Mouse (Mus musculus) midbrain, embryonic 12.5 days (tissue): Measurements from ENCODE around the gene Il6st. TPM values are rescaled to one million over a fixed set of nuclear protein-coding genes. Genes with fewer than 3 reads are reported as not detected.
A peak's percentile ranks its signal among the peaks of the same experiment; 100 is the strongest.

ENCODE experiments used
- ATAC-seq: fragments of 200-750 bp; cut with Nextera tagmentation; 2 replicates; pipeline ENCODE4 v1.8.0; 2017; ENCODE audit warnings: low read depth, moderate TSS enrichment, moderate library complexity; ENCODE audit not compliant: low FRiP score
- H3K27ac ChIP-seq: fragments of 300-500 bp; sonication (generic); replicated peaks from 2 replicates; pipeline ENCODE4 v1.5.1; 2016; ENCODE audit warnings: mild to moderate bottlenecking
- H3K27me3 ChIP-seq: fragments of 300-500 bp; sonication (generic); 2 replicates; pipeline ENCODE4 v1.6.1; 2016; ENCODE audit warnings: mild to moderate bottlenecking
- H3K36me3 ChIP-seq: fragments of 300-500 bp; sonication (generic); 2 replicates; pipeline ENCODE4 v1.6.1; 2016
- H3K4me1 ChIP-seq: fragments of 300-500 bp; sonication (generic); 2 replicates; pipeline ENCODE4 v1.6.1; 2016
- H3K4me2 ChIP-seq: fragments of 300-500 bp; sonication (generic); replicated peaks from 2 replicates; pipeline ENCODE4 v1.6.1; 2016; ENCODE audit warnings: mild to moderate bottlenecking, moderate library complexity
- H3K4me3 ChIP-seq: fragments of 300-500 bp; sonication (generic); 2 replicates; pipeline ENCODE4 v1.5.1; 2016; ENCODE audit warnings: mild to moderate bottlenecking
- H3K9ac ChIP-seq: fragments of 300-500 bp; sonication (generic); replicated peaks from 2 replicates; pipeline ENCODE4 v1.6.1; 2016; ENCODE audit warnings: mild to moderate bottlenecking, moderate library complexity
- H3K9me3 ChIP-seq: fragments of 300-500 bp; sonication (generic); 2 replicates; pipeline ENCODE4 v1.6.1; 2016; ENCODE audit warnings: mild to moderate bottlenecking
- WGBS: fragments of 180-500 bp; shearing (Covaris S2); methylation state at CpG from one replicate; pipeline ENCODE4 v1.1.7; 2016; 5-methylcytosine and 5-hydroxymethylcytosine counted together
- polyA plus RNA-seq: library from polyadenylated mRNA; unstranded; fragments of >200 nt; fragmentation: Nextera tagmentation; extraction: Ambion mirVana; gene quantifications from 2 replicates; pipeline ENCODE4 v1.2.1, GENCODE M21; 2016

Gene Il6st
- polyA plus RNA-seq, 1 experiment from 2014 or later, result 39.5 TPM

GRCm38 (mm10) chr13:112457366-112457765, 6.5 kb upstream of the Il6st start:
- no peak for ATAC-seq
- no peaks in the 10 kb centered on the region for H3K4me1 ChIP-seq
- no peak overlapping the region for H3K9ac ChIP-seq
- H3K27me3 ChIP-seq, result no peaks in the 10 kb centered on the region
- WGBS, result 85% methylated on average over 6 of the region's 6 CpGs
- H3K36me3 ChIP-seq, result no peaks in the 10 kb centered on the region
- no peak overlapping the region for H3K27ac ChIP-seq
- no peaks in the 10 kb centered on the region for H3K9me3 ChIP-seq
- no peak overlapping the region for H3K4me3 ChIP-seq
- no peak overlapping the region for H3K4me2 ChIP-seq

GRCm38 (mm10) chr13:112458016-112458415, 5.9 kb upstream of the Il6st start:
- WGBS, result 84% methylated on average over 4 of the region's 4 CpGs
- H3K27me3 ChIP-seq, result no peaks in the 10 kb centered on the region
- no peaks in the 10 kb centered on the region for H3K4me1 ChIP-seq
- no peak overlapping the region for H3K27ac ChIP-seq
- no peak overlapping the region for H3K9ac ChIP-seq
- H3K9me3 ChIP-seq, result no peaks in the 10 kb centered on the region
- no peak for ATAC-seq
- no peaks in the 10 kb centered on the region for H3K36me3 ChIP-seq
- H3K4me3 ChIP-seq, result no peak overlapping the region
- no peak overlapping the region for H3K4me2 ChIP-seq

- Histone ChIP-seq H3K4me2 (no peak overlapping the region), H3K9ac (no peak overlapping the region), H3K36me3 (no peaks in the 10 kb centered on the region), H3K27ac (no peak overlapping the region), H3K9me3 (no peaks in the 10 kb centered on the region), H3K4me3 (no peak overlapping the region), H3K27me3 (no peaks in the 10 kb centered on the region), H3K4me1 (peaks cover 4% of the 10 kb centered on the region; the same call in 1 of the 2 replicates)
- no peak for ATAC-seq
- WGBS, result 90% methylated on average over 11 of the region's 11 CpGs
Observed at GRCm38 (mm10) chr13:112458435-112459018, 5.3 kb upstream of the Il6st start.

GRCm38 (mm10) chr13:112459956-112460355, 3.9 kb upstream of the Il6st start:
- Histone ChIP-seq H3K4me3 (no peak overlapping the region), H3K27ac (no peak overlapping the region), H3K27me3 (no peaks in the 10 kb centered on the region), H3K9ac (no peak overlapping the region), H3K4me2 (no peak overlapping the region), H3K9me3 (no peaks in the 10 kb centered on the region), H3K4me1 (peaks cover 10% of the 10 kb centered on the region), H3K36me3 (no peaks in the 10 kb centered on the region)
- WGBS, result 85% methylated on average over 6 of the region's 6 CpGs
- no peak for ATAC-seq

GRCm38 (mm10) chr13:112462411-112462987, 1.4 kb upstream of the Il6st start:
- H3K9me3 ChIP-seq, result no peaks in the 10 kb centered on the region
- no peak overlapping the region for H3K27ac ChIP-seq
- no peaks in the 10 kb centered on the region for H3K36me3 ChIP-seq
- no peak overlapping the region for H3K9ac ChIP-seq
- H3K4me2 ChIP-seq, result no peak overlapping the region
- ATAC-seq, result no peak
- H3K27me3 ChIP-seq, result no peaks in the 10 kb centered on the region
- H3K4me1 ChIP-seq, result peaks cover 12% of the 10 kb centered on the region
- WGBS, result 43% methylated on average over 6 of the region's 6 CpGs
- no peak overlapping the region for H3K4me3 ChIP-seq

- H3K4me3 ChIP-seq, result peak overlapping the region; percentile 76
- H3K4me2 ChIP-seq, result peak overlapping the region; percentile 69
- no peaks in the 10 kb centered on the region for H3K27me3 ChIP-seq
- peak overlapping the region; percentile 82 for H3K9ac ChIP-seq
- peak overlapping the region; percentile 67 for H3K27ac ChIP-seq
- H3K4me1 ChIP-seq, result peaks cover 12% of the 10 kb centered on the region
- peak; percentile 76 for ATAC-seq
- 2% methylated on average over 17 of the region's 17 CpGs for WGBS
- no peaks in the 10 kb centered on the region for H3K36me3 ChIP-seq
- H3K9me3 ChIP-seq, result no peaks in the 10 kb centered on the region
Observed at GRCm38 (mm10) chr13:112463337-112463802, 500 bp upstream of the Il6st start.

GRCm38 (mm10) chr13:112464626-112465287, 887 bp downstream of the Il6st start:
- H3K27ac ChIP-seq, result no peak overlapping the region
- H3K9ac ChIP-seq, result peak overlapping the region; percentile 82
- H3K36me3 ChIP-seq, result no peaks in the 10 kb centered on the region
- no peaks in the 10 kb centered on the region for H3K9me3 ChIP-seq
- peak overlapping the region; percentile 69 for H3K4me2 ChIP-seq
- ATAC-seq, result no peak
- peaks cover 12% of the 10 kb centered on the region for H3K4me1 ChIP-seq
- WGBS, result 6% methylated on average over 18 of the region's 18 CpGs
- H3K4me3 ChIP-seq, result peak overlapping the region; percentile 76
- no peaks in the 10 kb centered on the region for H3K27me3 ChIP-seq

GRCm38 (mm10) chr13:112465585-112465984, 1.7 kb downstream of the Il6st start:
- no peaks in the 10 kb centered on the region for H3K27me3 ChIP-seq
- H3K4me1 ChIP-seq, result peaks cover 12% of the 10 kb centered on the region
- H3K27ac ChIP-seq, result no peak overlapping the region
- no peaks in the 10 kb centered on the region for H3K9me3 ChIP-seq
- no peak overlapping the region for H3K9ac ChIP-seq
- H3K4me2 ChIP-seq, result 0 out of 2 replicates have a peak overlapping the region, but pooled peaks have one; percentile 7
- H3K4me3 ChIP-seq, result no peak overlapping the region
- WGBS, result 63% methylated on average over 2 of the region's 2 CpGs
- no peak for ATAC-seq
- no peaks in the 10 kb centered on the region for H3K36me3 ChIP-seq

GRCm38 (mm10) chr13:112466136-112466945, 2.5 kb downstream of the Il6st start:
- WGBS, result 87% methylated on average over 19 of the region's 19 CpGs
- Histone ChIP-seq H3K9me3 (no peaks in the 10 kb centered on the region), H3K36me3 (no peaks in the 10 kb centered on the region), H3K27me3 (no peaks in the 10 kb centered on the region), H3K27ac (no peak overlapping the region), H3K4me2 (no peak overlapping the region), H3K4me1 (peaks cover 12% of the 10 kb centered on the region), H3K4me3 (no peak overlapping the region), H3K9ac (no peak overlapping the region)
- ATAC-seq, result no peak

GRCm38 (mm10) chr13:112466946-112467255, 3.0 kb downstream of the Il6st start:
- Histone ChIP-seq H3K27ac (no peak overlapping the region), H3K4me3 (no peak overlapping the region), H3K9ac (no peak overlapping the region), H3K27me3 (no peaks in the 10 kb centered on the region), H3K4me1 (peaks cover 12% of the 10 kb centered on the region), H3K9me3 (no peaks in the 10 kb centered on the region), H3K4me2 (no peak overlapping the region), H3K36me3 (no peaks in the 10 kb centered on the region)
- no peak for ATAC-seq
- 92% methylated on average over 3 of the region's 3 CpGs for WGBS

GRCm38 (mm10) chr13:112467384-112467783, 3.5 kb downstream of the Il6st start:
- no peak overlapping the region for H3K4me3 ChIP-seq
- H3K4me1 ChIP-seq, result peaks cover 12% of the 10 kb centered on the region
- H3K4me2 ChIP-seq, result no peak overlapping the region
- no peak overlapping the region for H3K27ac ChIP-seq
- no peak for ATAC-seq
- no peaks in the 10 kb centered on the region for H3K9me3 ChIP-seq
- no peaks in the 10 kb centered on the region for H3K36me3 ChIP-seq
- WGBS, result 90% methylated on average over 9 of the region's 9 CpGs
- no peak overlapping the region for H3K9ac ChIP-seq
- no peaks in the 10 kb centered on the region for H3K27me3 ChIP-seq

GRCm38 (mm10) chr13:112469491-112469890, 5.6 kb downstream of the Il6st start:
- H3K9ac ChIP-seq, result no peak overlapping the region
- WGBS, result 84% methylated on average over 5 of the region's 5 CpGs

More at GRCm38 (mm10) chr13:112469491-112469890, 5.6 kb downstream of the Il6st start:
- no peaks in the 10 kb centered on the region for H3K36me3 ChIP-seq
- H3K27me3 ChIP-seq, result no peaks in the 10 kb centered on the region
- peaks cover 7% of the 10 kb centered on the region for H3K4me1 ChIP-seq
- H3K27ac ChIP-seq, result no peak overlapping the region
- no peak overlapping the region for H3K4me3 ChIP-seq
- H3K4me2 ChIP-seq, result no peak overlapping the region
- no peak for ATAC-seq
- H3K9me3 ChIP-seq, result no peaks in the 10 kb centered on the region
